Mouse (Mus musculus): ENCODE data around the gene Wfdc12. TPM values are rescaled to one million over a fixed set of nuclear protein-coding genes. Genes with fewer than 3 reads are reported as not detected.
"Not testable (repeated sequence)": the region's sequence is repeated elsewhere in the genome, so short reads cannot be mapped to it uniquely, and the experiment has no call there.

Wfdc12 gene
- not detected in 2 replicates for polyA plus RNA-seq (2016; fragmentation: Nextera tagmentation; extraction: Ambion mirVana)

DNA sequence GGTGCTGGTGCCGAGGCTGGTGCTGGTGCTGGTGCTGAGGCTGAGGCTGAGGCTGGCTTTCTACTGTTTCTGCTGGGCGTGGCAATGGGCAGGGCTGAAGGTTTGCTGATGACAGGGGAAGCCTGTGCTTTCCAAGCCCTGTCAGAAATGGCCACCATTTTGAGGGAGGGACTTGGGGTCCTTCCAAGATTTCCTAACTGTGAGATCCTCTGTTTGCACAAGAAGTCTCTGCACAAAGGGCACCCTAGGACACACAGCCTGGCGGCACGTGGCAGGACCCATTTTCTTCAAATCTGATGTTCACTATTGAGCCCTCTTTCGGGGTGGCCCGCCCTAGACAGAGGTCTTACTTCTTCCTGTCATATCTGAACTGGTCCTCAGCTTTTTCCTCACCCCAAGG, at the start of gene Wfdc12:
Gene Wfdc12 (minus strand): TSS at position 33 of the 400 bp plus-strand sequence.
- Histone ChIP-seq H3K36me3 (no peaks in the 10 kb centered on the region), H3K27ac (replicated peaks) (no peak within 1 kb of the TSS), H3K4me1 (no peaks in the 10 kb centered on the region), H3K27me3 (no peaks in the 10 kb centered on the region), H3K4me3 (no peak within 1 kb of the TSS), H3K9ac (replicated peaks) (no peak within 1 kb of the TSS), H3K4me2 (replicated peaks) (no peak within 1 kb of the TSS), H3K9me3 (no peaks in the 10 kb centered on the region)
- WGBS: 86% methylated on average over 6 of the region's 6 CpGs
- ATAC-seq (ENCODE audit: low FRiP score, low read depth): no peak

DNA sequence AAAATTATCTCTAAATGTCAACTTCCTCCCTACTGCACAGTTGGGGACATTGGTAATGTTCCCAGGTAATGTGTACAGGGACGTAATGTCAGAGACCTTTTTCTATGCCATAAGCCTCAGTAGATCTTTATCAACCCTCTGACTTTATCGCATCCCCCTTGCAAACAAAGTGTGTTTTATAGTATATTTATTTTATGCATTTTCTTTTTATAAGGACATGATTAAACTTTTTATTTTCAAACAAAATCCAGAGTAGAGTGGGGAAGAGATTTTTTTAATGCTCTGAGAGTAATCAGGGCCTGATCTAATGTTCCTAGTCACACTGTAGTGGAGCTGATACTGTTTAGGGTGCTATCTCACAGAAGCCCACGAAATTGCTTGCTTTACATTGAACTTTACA, 48.0 kb upstream of the Wfdc12 start, which contains the start of gene Svs2:
Gene Svs2 (minus strand): TSS at position 101 of the 400 bp plus-strand sequence.
- no peaks in the 10 kb centered on the region for H3K4me1 ChIP-seq
- no peak within 1 kb of the TSS for H3K27ac ChIP-seq (replicated peaks)
- H3K4me2 ChIP-seq (replicated peaks): no peak within 1 kb of the TSS
- no peaks in the 10 kb centered on the region for H3K27me3 ChIP-seq
- H3K4me3 ChIP-seq: no peak within 1 kb of the TSS
- H3K36me3 ChIP-seq: no peaks in the 10 kb centered on the region
- no peak for ATAC-seq (ENCODE audit: low FRiP score, low read depth)
- no peaks in the 10 kb centered on the region for H3K9me3 ChIP-seq
- 88% methylated on average over 3 of the region's 3 CpGs for WGBS
- H3K9ac ChIP-seq (replicated peaks): no peak within 1 kb of the TSS

DNA sequence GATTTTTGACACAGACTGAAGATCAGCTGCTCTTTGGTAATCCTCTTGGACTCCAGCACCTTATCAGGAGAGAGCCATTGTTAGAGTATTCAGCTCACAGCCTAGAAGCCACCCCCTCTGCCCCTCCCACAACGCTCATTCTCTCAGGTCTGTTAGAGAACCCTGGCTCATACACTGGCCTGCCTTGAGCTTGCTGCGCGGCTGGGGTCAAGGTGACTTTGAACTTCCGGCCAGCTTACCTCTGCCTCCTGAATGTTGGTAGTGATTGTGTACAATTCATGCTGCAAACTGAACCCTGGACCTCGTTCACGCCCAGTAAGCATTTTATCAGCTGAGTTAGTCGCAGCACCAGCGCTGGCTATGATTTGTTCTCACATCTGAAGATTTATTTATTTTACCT, 42.3 kb upstream of the Wfdc12 start:
- Histone ChIP-seq H3K9ac (replicated peaks) (no peak overlapping the region), H3K27me3 (no peaks in the 10 kb centered on the region), H3K27ac (replicated peaks) (no peak overlapping the region), H3K36me3 (no peaks in the 10 kb centered on the region), H3K4me3 (no peak overlapping the region), H3K4me2 (replicated peaks) (no peak overlapping the region), H3K4me1 (no peaks in the 10 kb centered on the region), H3K9me3 (no peaks in the 10 kb centered on the region)
- no peak for ATAC-seq (ENCODE audit: low FRiP score, low read depth)
- 93% methylated on average over 8 of the region's 8 CpGs for WGBS

DNA sequence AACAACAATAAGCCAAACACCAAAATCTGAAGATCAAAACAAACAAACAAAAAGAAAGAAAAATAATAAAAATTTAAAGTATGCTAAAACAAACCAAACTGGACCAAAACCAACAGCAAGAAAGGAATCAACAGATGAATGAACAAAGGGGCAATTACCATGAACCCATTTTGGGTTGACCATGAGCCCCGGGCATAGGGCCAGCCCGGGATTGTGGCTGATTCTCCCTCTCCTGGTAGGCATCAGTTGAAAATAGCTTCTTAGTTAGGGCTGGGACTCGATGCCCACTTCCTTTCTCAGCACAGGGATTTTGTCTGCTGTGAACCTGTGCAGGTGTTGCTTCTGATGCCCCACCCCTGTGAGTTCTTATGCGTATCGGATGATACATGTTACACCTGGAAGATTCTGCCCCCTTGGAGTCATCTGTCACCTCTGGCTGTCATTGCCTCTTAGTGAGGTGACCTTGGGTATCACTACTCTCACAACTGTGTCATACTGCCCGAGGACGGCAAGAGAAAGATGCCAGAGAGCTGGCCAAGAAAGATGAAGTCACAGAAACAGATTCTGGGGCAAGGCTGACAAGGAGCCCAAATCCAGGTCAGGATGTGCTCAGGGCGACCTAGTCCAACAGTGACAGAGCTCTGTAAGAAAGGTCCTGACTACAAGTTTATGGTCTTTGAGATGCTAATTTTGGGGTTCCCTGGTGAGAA, 38.1 kb upstream of the Wfdc12 start:
- Histone ChIP-seq H3K4me1 (no peaks in the 10 kb centered on the region), H3K4me2 (replicated peaks) (no peak overlapping the region), H3K36me3 (no peaks in the 10 kb centered on the region), H3K9ac (replicated peaks) (no peak overlapping the region), H3K9me3 (no peaks in the 10 kb centered on the region), H3K27me3 (no peaks in the 10 kb centered on the region), H3K4me3 (no peak overlapping the region), H3K27ac (replicated peaks) (no peak overlapping the region)
- 88% methylated on average over 8 of the region's 8 CpGs for WGBS
- ATAC-seq (ENCODE audit: low FRiP score, low read depth): no peak

DNA sequence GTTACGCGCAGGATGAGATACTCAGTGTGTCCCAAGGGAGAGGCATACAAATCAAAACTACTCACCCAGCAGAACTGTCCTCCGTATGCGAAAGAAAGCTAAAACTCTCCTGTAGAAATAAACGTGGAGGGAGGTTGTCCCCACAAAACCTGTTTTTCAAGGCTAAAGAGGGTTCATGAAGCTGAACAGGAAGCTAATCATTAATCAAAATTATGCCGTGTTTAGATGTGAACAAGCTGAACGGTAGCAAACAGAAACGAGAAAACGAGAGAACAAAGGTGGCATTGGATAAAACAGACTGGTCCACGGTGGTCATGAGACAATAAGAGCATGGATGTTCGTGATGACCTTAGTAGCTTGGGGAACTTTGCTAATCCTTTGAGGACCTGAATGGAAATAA, 31.1 kb upstream of the Wfdc12 start, which contains the start of gene Wfdc15b:
Gene Wfdc15b (minus strand): TSS at position 139 of the 400 bp plus-strand sequence.
- Histone ChIP-seq H3K9ac (replicated peaks) (no peak within 1 kb of the TSS), H3K36me3 (no peaks in the 10 kb centered on the region), H3K4me2 (replicated peaks) (no peak within 1 kb of the TSS), H3K27me3 (no peaks in the 10 kb centered on the region), H3K4me3 (no peak within 1 kb of the TSS), H3K9me3 (no peaks in the 10 kb centered on the region), H3K27ac (replicated peaks) (no peak within 1 kb of the TSS), H3K4me1 (no peaks in the 10 kb centered on the region)
- WGBS: 83% methylated on average over 11 of the region's 11 CpGs
- no peak for ATAC-seq (ENCODE audit: low FRiP score, low read depth)

DNA sequence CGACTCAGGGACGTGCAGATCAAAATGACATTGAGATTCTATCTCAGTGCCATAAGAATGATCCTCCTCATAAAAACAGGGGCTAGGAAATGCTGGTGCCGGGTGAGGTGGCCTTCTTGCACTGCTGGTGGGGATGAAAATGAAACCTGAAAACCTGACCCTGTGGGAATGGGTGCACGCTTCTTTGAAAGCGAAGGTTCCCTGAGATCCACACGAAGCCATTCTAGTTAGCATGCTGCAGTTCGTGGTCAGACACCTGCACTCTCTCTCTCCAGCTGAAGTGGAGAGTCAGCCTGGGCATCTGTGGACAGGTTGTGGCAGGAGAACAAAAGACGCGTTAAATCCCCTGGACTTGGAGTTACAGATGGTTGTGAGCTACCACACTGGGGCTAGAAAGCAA, 28.9 kb upstream of the Wfdc12 start:
- Histone ChIP-seq H3K4me3 (no peak overlapping the region), H3K9ac (replicated peaks) (no peak overlapping the region), H3K9me3 (no peaks in the 10 kb centered on the region), H3K4me1 (no peaks in the 10 kb centered on the region), H3K27me3 (no peaks in the 10 kb centered on the region), H3K4me2 (replicated peaks) (no peak overlapping the region), H3K27ac (replicated peaks) (no peak overlapping the region), H3K36me3 (no peaks in the 10 kb centered on the region)
- 83% methylated on average over 9 of the region's 9 CpGs for WGBS
- no peak for ATAC-seq (ENCODE audit: low FRiP score, low read depth)

DNA sequence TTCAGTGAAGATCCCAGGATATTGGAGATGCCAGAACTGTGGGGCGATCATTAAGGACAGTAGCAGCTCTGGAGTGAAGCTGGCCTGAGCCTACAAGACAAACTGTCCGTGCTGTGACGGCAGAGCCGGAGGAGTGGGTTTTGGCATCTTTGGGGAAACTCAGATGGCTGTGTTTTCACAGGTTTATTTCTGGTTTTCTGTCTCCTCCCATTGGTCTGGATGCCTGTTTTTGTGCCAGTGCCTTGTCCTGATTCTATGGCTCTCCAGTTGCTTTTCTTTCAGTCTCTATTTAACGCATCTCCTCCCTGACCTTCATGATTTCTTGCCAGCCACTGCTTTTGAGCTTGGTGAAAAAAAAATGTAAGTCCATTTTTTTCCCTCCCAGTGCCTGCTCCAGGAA, 22.3 kb upstream of the Wfdc12 start:
- Histone ChIP-seq H3K9ac (replicated peaks) (no peak overlapping the region), H3K4me3 (no peak overlapping the region), H3K4me1 (no peaks in the 10 kb centered on the region), H3K4me2 (replicated peaks) (no peak overlapping the region), H3K36me3 (no peaks in the 10 kb centered on the region), H3K27ac (replicated peaks) (no peak overlapping the region), H3K9me3 (no peaks in the 10 kb centered on the region), H3K27me3 (no peaks in the 10 kb centered on the region)
- WGBS: 88% methylated on average over 5 of the region's 5 CpGs
- no peak for ATAC-seq (ENCODE audit: low FRiP score, low read depth)

DNA sequence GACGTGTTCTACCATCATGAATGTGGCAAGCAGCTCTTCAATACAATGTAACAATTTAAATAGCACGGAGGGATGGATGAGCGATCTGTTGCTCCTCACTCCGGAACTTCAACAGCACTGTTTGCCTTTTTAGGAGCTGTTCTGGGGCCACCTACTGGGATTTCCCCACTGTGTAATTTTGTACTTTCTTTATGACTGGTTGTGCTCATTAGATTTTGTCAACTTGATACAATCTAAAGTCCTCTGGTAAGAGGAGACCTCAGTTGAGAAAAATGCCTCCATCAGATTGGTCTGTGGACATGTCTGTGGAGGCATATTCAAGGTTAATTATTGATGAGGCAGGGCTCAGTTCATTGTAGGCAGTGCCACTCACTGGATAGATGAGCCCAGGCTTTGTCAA, 20.5 kb upstream of the Wfdc12 start:
- Histone ChIP-seq H3K4me3 (no peak overlapping the region), H3K9me3 (no peaks in the 10 kb centered on the region), H3K27ac (replicated peaks) (no peak overlapping the region), H3K4me1 (no peaks in the 10 kb centered on the region), H3K9ac (replicated peaks) (no peak overlapping the region), H3K36me3 (no peaks in the 10 kb centered on the region), H3K27me3 (no peaks in the 10 kb centered on the region), H3K4me2 (replicated peaks) (no peak overlapping the region)
- WGBS: 89% methylated on average over 4 of the region's 4 CpGs
- ATAC-seq (ENCODE audit: low FRiP score, low read depth): no peak

DNA sequence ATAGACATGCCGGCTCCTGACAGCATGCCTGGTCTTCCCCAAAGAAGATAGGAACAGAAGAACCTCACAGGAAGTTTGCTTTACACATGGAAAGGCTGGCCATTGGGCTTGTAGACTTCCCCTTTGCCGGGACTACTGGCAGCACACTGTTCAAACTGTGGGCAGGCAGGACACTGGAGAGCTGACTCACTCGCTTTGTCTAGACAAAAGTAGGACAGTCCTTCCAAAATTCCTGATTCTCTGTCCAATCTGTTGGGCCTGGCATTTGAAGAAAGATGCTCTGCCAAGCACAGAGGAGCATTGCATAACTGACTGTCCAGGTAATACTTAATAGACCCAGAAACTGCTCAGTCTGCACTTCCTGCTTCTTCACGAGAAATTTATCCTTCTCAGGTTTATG, 16.3 kb upstream of the Wfdc12 start:
- ATAC-seq (ENCODE audit: low FRiP score, low read depth): no peak

DNA sequence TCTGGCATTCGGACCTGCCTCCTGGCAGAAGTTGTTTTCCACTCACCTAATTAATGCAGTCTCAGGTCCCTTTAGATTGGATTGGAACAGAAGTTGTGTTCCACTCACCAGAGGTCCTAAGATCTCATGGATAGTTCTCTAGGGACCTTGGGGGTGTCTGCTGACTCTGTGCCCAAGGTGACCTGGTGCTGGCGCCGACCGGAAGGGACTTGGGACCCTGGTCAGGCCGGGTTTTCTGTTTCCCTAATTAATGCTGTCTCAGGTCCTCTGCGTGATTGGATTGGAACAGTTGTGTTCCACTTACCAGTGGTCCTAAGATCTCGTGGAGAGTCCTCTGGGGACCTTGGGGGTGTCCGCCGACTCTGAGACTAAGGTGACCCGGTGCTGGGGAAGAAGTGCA, 15.6 kb upstream of the Wfdc12 start:
- H3K27me3 ChIP-seq; H3K9me3 ChIP-seq; H3K27ac ChIP-seq (replicated peaks); ATAC-seq (ENCODE audit: low FRiP score, low read depth); H3K4me3 ChIP-seq; H3K9ac ChIP-seq (replicated peaks); H3K4me2 ChIP-seq (replicated peaks); H3K4me1 ChIP-seq; H3K36me3 ChIP-seq: not testable (repeated sequence)
- 92% methylated on average over 10 of the region's 10 CpGs for WGBS

More for the DNA sequence above, 16.3 kb upstream of the Wfdc12 start:
- no peak overlapping the region for H3K4me2 ChIP-seq (replicated peaks)
- no peak overlapping the region for H3K9ac ChIP-seq (replicated peaks)
- no peaks in the 10 kb centered on the region for H3K27me3 ChIP-seq
- H3K27ac ChIP-seq (replicated peaks): no peak overlapping the region
- H3K4me3 ChIP-seq: no peak overlapping the region
- no peaks in the 10 kb centered on the region for H3K36me3 ChIP-seq
- WGBS: 80% methylated on average over 4 of the region's 4 CpGs
- no peaks in the 10 kb centered on the region for H3K4me1 ChIP-seq
- no peaks in the 10 kb centered on the region for H3K9me3 ChIP-seq

DNA sequence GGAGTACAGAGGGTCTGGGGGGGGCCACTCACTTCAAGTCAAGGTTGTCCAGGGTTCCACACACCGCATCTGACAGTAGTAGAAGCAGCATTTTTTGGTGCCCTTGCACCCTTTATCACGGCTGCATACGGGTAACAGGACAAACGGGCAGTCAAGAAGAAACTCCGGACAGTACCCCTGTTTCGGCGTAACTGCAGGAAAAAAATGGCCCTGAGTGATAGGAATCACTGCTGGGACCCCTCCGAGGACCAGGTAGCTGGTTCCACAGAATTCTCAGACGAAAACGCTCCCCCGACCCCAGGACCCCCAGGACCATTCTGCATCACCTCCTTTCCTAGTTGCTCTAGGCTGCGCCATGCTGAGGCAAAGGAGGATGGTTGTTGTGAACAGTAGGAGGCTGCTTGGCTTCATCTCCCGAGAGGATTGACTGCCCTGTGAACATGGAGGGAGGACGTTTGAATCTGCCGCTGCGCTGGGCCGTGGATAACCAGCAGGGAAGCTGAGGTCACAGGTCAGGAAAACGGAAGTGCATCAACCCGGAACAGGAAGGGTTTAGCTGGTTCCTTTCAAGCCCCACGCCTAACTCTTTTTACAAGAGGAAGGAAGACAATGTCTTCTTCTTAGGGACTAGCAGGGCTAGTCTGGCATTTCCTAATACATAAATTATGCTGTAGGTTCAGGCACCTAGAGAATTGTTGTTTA, 9.4 kb upstream of the Wfdc12 start, which contains the start of gene Wfdc15a:
Gene Wfdc15a (minus strand): TSS at position 505 of the 702 bp plus-strand sequence.
- no peak within 1 kb of the TSS for H3K4me2 ChIP-seq (replicated peaks)
- H3K4me1 ChIP-seq: no peaks in the 10 kb centered on the region
- H3K4me3 ChIP-seq: no peak within 1 kb of the TSS
- no peaks in the 10 kb centered on the region for H3K9me3 ChIP-seq
- H3K27ac ChIP-seq (replicated peaks): no peak within 1 kb of the TSS
- no peaks in the 10 kb centered on the region for H3K27me3 ChIP-seq
- H3K36me3 ChIP-seq: no peaks in the 10 kb centered on the region
- WGBS: 76% methylated on average over 20 of the region's 20 CpGs
- ATAC-seq (ENCODE audit: low FRiP score, low read depth): no peak
- no peak within 1 kb of the TSS for H3K9ac ChIP-seq (replicated peaks)

DNA sequence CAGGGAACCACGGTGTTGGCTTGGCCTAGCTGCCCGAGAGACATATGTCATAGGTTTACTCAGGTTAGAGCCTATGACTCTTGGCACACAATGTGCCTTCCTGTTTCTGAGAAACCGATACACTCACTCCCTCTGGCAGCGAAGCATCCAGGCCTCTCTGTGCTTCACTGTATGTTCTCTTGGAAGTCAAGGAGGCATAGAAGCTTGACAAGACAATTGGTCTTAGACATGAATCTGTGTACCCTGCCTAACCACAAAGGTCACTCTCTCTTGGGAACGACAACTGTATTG, 6.2 kb upstream of the Wfdc12 start:
- Histone ChIP-seq H3K4me2 (replicated peaks) (no peak overlapping the region), H3K9me3 (no peaks in the 10 kb centered on the region), H3K9ac (replicated peaks) (no peak overlapping the region), H3K27ac (replicated peaks) (no peak overlapping the region), H3K36me3 (no peaks in the 10 kb centered on the region), H3K4me1 (no peaks in the 10 kb centered on the region), H3K27me3 (no peaks in the 10 kb centered on the region), H3K4me3 (no peak overlapping the region)
- 88% methylated on average over 5 of the region's 5 CpGs for WGBS
- no peak for ATAC-seq (ENCODE audit: low FRiP score, low read depth)
